Mouse (Mus musculus) liver, adult 2 months (tissue): ENCODE data around the gene Kat2a.

Source experiments
- CTCF ChIP-seq: fragments of 200-500 bp; IDR thresholded peaks from 2 replicates; pipeline ENCODE4 v1.5.1; 2011; ENCODE audit warnings: low read depth, low read length, control low read depth
- POLR2A ChIP-seq: fragments of 200-500 bp; IDR thresholded peaks from 2 replicates; pipeline ENCODE4 v1.6.1; 2011; ENCODE audit warnings: low read length, control low read depth; ENCODE audit not compliant: insufficient read depth; ENCODE audit errors: extremely low read depth

GRCm38 (mm10) chr11:100703366-100703765, 8.9 kb downstream of the Kat2a start:
- TF ChIP-seq CTCF (no peak), POLR2A (no peak)
